Mouse (Mus musculus): ENCODE data around the gene Hmg20b. TPM values are rescaled to one million over a fixed set of nuclear protein-coding genes. Genes with fewer than 3 reads are reported as not detected.

The Hmg20b gene
- 24.4 TPM for polyA plus RNA-seq (2015; fragmentation: Illumina TruSeq; extraction: RNeasy Lipid Tissue Mini Kit (QIAGEN cat#74804); ENCODE audit: low read depth, low replicate concordance)

GRCm38 (mm10) chr10:81350351-81351063 is at the start of gene Hmg20b:
Gene Hmg20b (minus strand): TSS chr10:81350480.

GRCm38 (mm10) chr10:81392781-81393185 is 42.5 kb upstream of the Hmg20b start, which contains the start of gene Smim24:
Gene Smim24 (plus strand): TSS chr10:81393051.

GRCm38 (mm10) chr10:81388505-81389055 is 38.3 kb upstream of the Hmg20b start, which contains the start of gene Gm48552:
Gene Gm48552 (plus strand): TSS chr10:81389005.

GRCm38 (mm10) chr10:81383802-81384604 is 33.7 kb upstream of the Hmg20b start, which contains the start of the genes Dohh and Gm48551:
Gene Dohh (plus strand): TSS chr10:81384428.
Gene Gm48551 (plus strand): TSS chr10:81384466.

GRCm38 (mm10) chr10:81377793-81378552 is 27.7 kb upstream of the Hmg20b start, which contains the start of gene Fzr1:
Gene Fzr1 (minus strand): TSS chr10:81378516.

GRCm38 (mm10) chr10:81365672-81366476 is 15.6 kb upstream of the Hmg20b start, which contains the start of gene 4930404N11Rik:
Gene 4930404N11Rik (minus strand): TSS chr10:81365816.

GRCm38 (mm10) chr10:81356991-81357844 is 6.9 kb upstream of the Hmg20b start, which contains the start of gene Mfsd12:
Gene Mfsd12 (plus strand): TSS chr10:81357491.

GRCm38 (mm10) chr10:81342686-81343505 is 7.4 kb downstream of the Hmg20b start, which contains the start of gene Gipc3:
Gene Gipc3 (minus strand): TSS chr10:81343266.

GRCm38 (mm10) chr10:81328386-81328785 is 21.9 kb downstream of the Hmg20b start, which contains the start of gene Tbxa2r:
Gene Tbxa2r (plus strand): TSS chr10:81328731.

GRCm38 (mm10) chr10:81320550-81321347 is 29.5 kb downstream of the Hmg20b start, which contains the start of gene Cactin:
Gene Cactin (plus strand): TSS chr10:81321103.

Other genes starting within 250 kb of the Hmg20b start
- 96.3 TPM for gene Map2k2, start 244.6 kb downstream of the Hmg20b start, polyA plus RNA-seq (2015; fragmentation: Illumina TruSeq; extraction: RNeasy Lipid Tissue Mini Kit (QIAGEN cat#74804); ENCODE audit: low read depth, low replicate concordance)
- 45.3 TPM for gene Zbtb7a, start 215.3 kb downstream of the Hmg20b start, polyA plus RNA-seq (2015; fragmentation: Illumina TruSeq; extraction: RNeasy Lipid Tissue Mini Kit (QIAGEN cat#74804); ENCODE audit: low read depth, low replicate concordance)
- 17.8 TPM for gene Pias4, start 182.6 kb downstream of the Hmg20b start, polyA plus RNA-seq (2015; fragmentation: Illumina TruSeq; extraction: RNeasy Lipid Tissue Mini Kit (QIAGEN cat#74804); ENCODE audit: low read depth, low replicate concordance)
- gene Eef2, start 173.8 kb downstream of the Hmg20b start, polyA plus RNA-seq (2015; fragmentation: Illumina TruSeq; extraction: RNeasy Lipid Tissue Mini Kit (QIAGEN cat#74804); ENCODE audit: low read depth, low replicate concordance) = 804 TPM
- gene Dapk3, start 167.5 kb downstream of the Hmg20b start, polyA plus RNA-seq (2015; fragmentation: Illumina TruSeq; extraction: RNeasy Lipid Tissue Mini Kit (QIAGEN cat#74804); ENCODE audit: low read depth, low replicate concordance) = 65.2 TPM
- not detected for gene 4930442H23Rik, start 166.6 kb downstream of the Hmg20b start, polyA plus RNA-seq (2015; fragmentation: Illumina TruSeq; extraction: RNeasy Lipid Tissue Mini Kit (QIAGEN cat#74804); ENCODE audit: low read depth, low replicate concordance)
- not detected for gene Nmrk2, start 148.4 kb downstream of the Hmg20b start, polyA plus RNA-seq (2015; fragmentation: Illumina TruSeq; extraction: RNeasy Lipid Tissue Mini Kit (QIAGEN cat#74804); ENCODE audit: low read depth, low replicate concordance)
- gene Atcay, start 119.6 kb downstream of the Hmg20b start, polyA plus RNA-seq (2015; fragmentation: Illumina TruSeq; extraction: RNeasy Lipid Tissue Mini Kit (QIAGEN cat#74804); ENCODE audit: low read depth, low replicate concordance) = 148 TPM
- gene Zfr2, start 117.3 kb downstream of the Hmg20b start, polyA plus RNA-seq (2015; fragmentation: Illumina TruSeq; extraction: RNeasy Lipid Tissue Mini Kit (QIAGEN cat#74804); ENCODE audit: low read depth, low replicate concordance) = 39.4 TPM
- 194 TPM for gene Matk, start 97.5 kb downstream of the Hmg20b start, polyA plus RNA-seq (2015; fragmentation: Illumina TruSeq; extraction: RNeasy Lipid Tissue Mini Kit (QIAGEN cat#74804); ENCODE audit: low read depth, low replicate concordance)
- 82.8 TPM for gene Mrpl54, start 83.5 kb downstream of the Hmg20b start, polyA plus RNA-seq (2015; fragmentation: Illumina TruSeq; extraction: RNeasy Lipid Tissue Mini Kit (QIAGEN cat#74804); ENCODE audit: low read depth, low replicate concordance)
- 30.7 TPM for gene Apba3, start 83.5 kb downstream of the Hmg20b start, polyA plus RNA-seq (2015; fragmentation: Illumina TruSeq; extraction: RNeasy Lipid Tissue Mini Kit (QIAGEN cat#74804); ENCODE audit: low read depth, low replicate concordance)
- 0.57 TPM for gene Tjp3, start 58.9 kb downstream of the Hmg20b start, polyA plus RNA-seq (2015; fragmentation: Illumina TruSeq; extraction: RNeasy Lipid Tissue Mini Kit (QIAGEN cat#74804); ENCODE audit: low read depth, low replicate concordance)
- gene Pip5k1c, start 57.5 kb downstream of the Hmg20b start, polyA plus RNA-seq (2015; fragmentation: Illumina TruSeq; extraction: RNeasy Lipid Tissue Mini Kit (QIAGEN cat#74804); ENCODE audit: low read depth, low replicate concordance) = 246 TPM
- 18.8 TPM for gene Cactin, start 29.4 kb downstream of the Hmg20b start, polyA plus RNA-seq (2015; fragmentation: Illumina TruSeq; extraction: RNeasy Lipid Tissue Mini Kit (QIAGEN cat#74804); ENCODE audit: low read depth, low replicate concordance)
- gene Tbxa2r, start 21.7 kb downstream of the Hmg20b start, polyA plus RNA-seq (2015; fragmentation: Illumina TruSeq; extraction: RNeasy Lipid Tissue Mini Kit (QIAGEN cat#74804); ENCODE audit: low read depth, low replicate concordance) = 0.85 TPM
- 1.2 TPM for gene Gipc3, start 7.2 kb downstream of the Hmg20b start, polyA plus RNA-seq (2015; fragmentation: Illumina TruSeq; extraction: RNeasy Lipid Tissue Mini Kit (QIAGEN cat#74804); ENCODE audit: low read depth, low replicate concordance)
- gene Mfsd12, start 7.0 kb upstream of the Hmg20b start, polyA plus RNA-seq (2015; fragmentation: Illumina TruSeq; extraction: RNeasy Lipid Tissue Mini Kit (QIAGEN cat#74804); ENCODE audit: low read depth, low replicate concordance) = 19.9 TPM
- gene 4930404N11Rik, start 15.3 kb upstream of the Hmg20b start, polyA plus RNA-seq (2015; fragmentation: Illumina TruSeq; extraction: RNeasy Lipid Tissue Mini Kit (QIAGEN cat#74804); ENCODE audit: low read depth, low replicate concordance) = not detected
- 48.4 TPM for gene Fzr1, start 28.0 kb upstream of the Hmg20b start, polyA plus RNA-seq (2015; fragmentation: Illumina TruSeq; extraction: RNeasy Lipid Tissue Mini Kit (QIAGEN cat#74804); ENCODE audit: low read depth, low replicate concordance)
- 94.1 TPM for gene Dohh, start 33.9 kb upstream of the Hmg20b start, polyA plus RNA-seq (2015; fragmentation: Illumina TruSeq; extraction: RNeasy Lipid Tissue Mini Kit (QIAGEN cat#74804); ENCODE audit: low read depth, low replicate concordance)
- 5.0 TPM for gene Gm48551, start 34.0 kb upstream of the Hmg20b start, polyA plus RNA-seq (2015; fragmentation: Illumina TruSeq; extraction: RNeasy Lipid Tissue Mini Kit (QIAGEN cat#74804); ENCODE audit: low read depth, low replicate concordance)
- 3.5 TPM for gene Gm48552, start 38.5 kb upstream of the Hmg20b start, polyA plus RNA-seq (2015; fragmentation: Illumina TruSeq; extraction: RNeasy Lipid Tissue Mini Kit (QIAGEN cat#74804); ENCODE audit: low read depth, low replicate concordance)
- gene Smim24, start 42.6 kb upstream of the Hmg20b start, polyA plus RNA-seq (2015; fragmentation: Illumina TruSeq; extraction: RNeasy Lipid Tissue Mini Kit (QIAGEN cat#74804); ENCODE audit: low read depth, low replicate concordance) = 2.5 TPM
- 52.1 TPM for gene Nfic, start 105.2 kb upstream of the Hmg20b start, polyA plus RNA-seq (2015; fragmentation: Illumina TruSeq; extraction: RNeasy Lipid Tissue Mini Kit (QIAGEN cat#74804); ENCODE audit: low read depth, low replicate concordance)
- 123 TPM for gene Celf5, start 132.2 kb upstream of the Hmg20b start, polyA plus RNA-seq (2015; fragmentation: Illumina TruSeq; extraction: RNeasy Lipid Tissue Mini Kit (QIAGEN cat#74804); ENCODE audit: low read depth, low replicate concordance)
- 61.7 TPM for gene Ncln, start 145.9 kb upstream of the Hmg20b start, polyA plus RNA-seq (2015; fragmentation: Illumina TruSeq; extraction: RNeasy Lipid Tissue Mini Kit (QIAGEN cat#74804); ENCODE audit: low read depth, low replicate concordance)
- 0.61 TPM for gene S1pr4, start 149.7 kb upstream of the Hmg20b start, polyA plus RNA-seq (2015; fragmentation: Illumina TruSeq; extraction: RNeasy Lipid Tissue Mini Kit (QIAGEN cat#74804); ENCODE audit: low read depth, low replicate concordance)
- gene Gna15, start 173.7 kb upstream of the Hmg20b start, polyA plus RNA-seq (2015; fragmentation: Illumina TruSeq; extraction: RNeasy Lipid Tissue Mini Kit (QIAGEN cat#74804); ENCODE audit: low read depth, low replicate concordance) = 1.9 TPM
- 82.4 TPM for gene Gna11, start 194.7 kb upstream of the Hmg20b start, polyA plus RNA-seq (2015; fragmentation: Illumina TruSeq; extraction: RNeasy Lipid Tissue Mini Kit (QIAGEN cat#74804); ENCODE audit: low read depth, low replicate concordance)
- gene Aes, start 209.0 kb upstream of the Hmg20b start, polyA plus RNA-seq (2015; fragmentation: Illumina TruSeq; extraction: RNeasy Lipid Tissue Mini Kit (QIAGEN cat#74804); ENCODE audit: low read depth, low replicate concordance) = 686 TPM
- 28.6 TPM for gene Tle2, start 224.1 kb upstream of the Hmg20b start, polyA plus RNA-seq (2015; fragmentation: Illumina TruSeq; extraction: RNeasy Lipid Tissue Mini Kit (QIAGEN cat#74804); ENCODE audit: low read depth, low replicate concordance)